Mouse (Mus musculus) cerebellum, adult 11 months (tissue): Measurements from ENCODE around the gene H2-Q10.
"Not testable (repeated sequence)": the region's sequence is repeated elsewhere in the genome, so short reads cannot be mapped to it uniquely, and the experiment has no call there.

Experiments
- DNase-seq: peaks from one replicate; pipeline ENCODE4 v3.0.0; 2022

The H2-Q10 gene

DNA sequence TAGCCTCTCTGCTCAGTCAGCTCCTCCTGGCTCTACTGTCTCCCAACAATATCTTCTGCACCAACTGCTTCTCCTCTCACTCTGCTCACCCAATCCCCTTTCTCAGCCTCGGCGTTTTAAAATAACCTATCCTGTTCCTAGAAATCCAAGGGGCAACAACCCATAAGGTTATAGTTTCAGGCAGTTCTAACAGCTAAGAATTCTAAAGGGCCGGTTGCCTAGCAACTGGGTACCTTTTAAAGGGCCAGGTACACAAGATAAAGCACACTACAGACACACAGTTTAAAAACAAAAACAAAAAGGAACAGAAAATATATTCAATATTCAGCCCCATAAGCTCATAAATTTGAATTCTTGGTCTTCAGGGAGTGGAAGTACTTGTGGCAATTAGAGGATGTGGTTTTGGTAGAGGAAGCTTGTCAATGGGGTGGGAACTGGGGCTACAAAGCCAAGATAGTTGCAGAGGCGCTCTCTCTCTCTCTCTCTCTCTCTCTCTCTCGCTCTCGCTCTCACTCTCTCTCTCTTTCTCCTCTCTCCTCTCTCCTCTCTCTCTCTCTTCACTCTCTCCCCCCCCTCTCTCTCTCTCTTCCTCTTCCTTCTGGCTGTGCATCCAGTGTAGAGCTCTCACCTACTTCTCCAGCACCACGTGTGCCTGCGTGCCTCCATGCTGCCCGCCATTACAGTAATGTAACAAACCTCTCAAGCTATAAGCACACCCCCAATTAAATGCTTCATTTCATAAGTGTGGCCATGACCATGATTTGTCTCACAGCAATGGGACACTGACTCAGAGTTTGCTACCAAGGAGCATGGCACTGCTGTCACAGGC, 9.2 kb upstream of the H2-Q10 start:
- not testable (repeated sequence) for DNase-seq

DNA sequence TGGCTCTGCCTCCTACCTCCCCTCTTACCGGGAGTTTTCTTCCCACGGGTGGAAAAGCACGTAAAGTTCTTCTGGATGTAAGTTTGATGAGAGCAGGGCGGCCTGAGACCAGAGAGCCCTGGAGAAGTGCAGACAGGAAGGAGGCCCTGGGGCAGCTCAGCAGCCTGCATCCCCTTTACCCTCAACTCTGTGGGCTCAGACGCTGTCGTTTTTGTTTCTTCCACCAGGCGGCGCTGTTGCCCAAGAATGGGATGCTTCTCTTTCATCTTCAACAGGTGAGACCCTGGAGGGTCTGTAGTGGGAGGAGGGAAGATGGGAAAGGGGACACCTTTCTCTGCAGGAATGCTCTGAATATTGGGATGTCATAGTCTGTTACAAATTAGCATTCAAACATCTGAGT, 4.2 kb upstream of the H2-Q10 start:
- DNase-seq = not testable (repeated sequence)

DNA sequence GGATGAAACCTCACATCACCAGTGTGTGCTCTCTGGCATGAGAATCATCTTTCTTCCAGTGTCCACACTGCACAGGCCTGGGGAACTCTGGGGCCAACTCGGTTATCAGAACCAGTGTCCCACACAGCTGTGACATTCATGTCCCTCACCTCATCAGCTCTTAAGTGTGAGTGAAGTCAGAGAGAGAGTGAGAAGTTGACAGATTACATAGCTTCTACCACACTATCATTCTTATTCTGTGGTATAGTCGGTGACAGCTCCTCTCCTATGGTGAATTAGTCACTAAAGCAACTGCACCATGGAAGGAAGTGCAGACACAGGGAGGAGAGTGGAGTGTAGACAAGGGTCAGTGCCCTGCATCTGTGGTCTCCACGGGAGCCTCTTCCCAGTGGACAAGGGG, 953 bp upstream of the H2-Q10 start:
- DNase-seq = not testable (repeated sequence)

DNA sequence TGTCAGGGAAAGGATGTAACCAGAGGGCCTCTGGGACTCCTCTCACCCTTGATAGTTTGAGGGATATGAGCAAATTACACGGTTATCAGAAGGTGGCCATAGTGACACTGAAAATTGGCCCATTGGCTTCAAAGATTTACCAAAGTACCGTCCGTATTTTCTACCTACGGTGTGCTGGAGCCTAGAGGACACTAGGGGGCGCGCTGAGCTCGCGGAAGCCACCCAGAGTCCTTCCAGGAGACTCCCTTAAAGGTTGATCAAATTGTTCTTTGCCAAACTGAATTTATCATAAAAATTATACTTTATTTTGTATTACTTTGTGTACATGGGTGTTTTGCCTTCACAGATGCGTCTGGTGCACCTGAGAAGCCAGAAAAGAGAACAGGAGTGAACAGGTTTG, 14.2 kb downstream of the H2-Q10 start:
- peak; percentile 31 for DNase-seq

DNA sequence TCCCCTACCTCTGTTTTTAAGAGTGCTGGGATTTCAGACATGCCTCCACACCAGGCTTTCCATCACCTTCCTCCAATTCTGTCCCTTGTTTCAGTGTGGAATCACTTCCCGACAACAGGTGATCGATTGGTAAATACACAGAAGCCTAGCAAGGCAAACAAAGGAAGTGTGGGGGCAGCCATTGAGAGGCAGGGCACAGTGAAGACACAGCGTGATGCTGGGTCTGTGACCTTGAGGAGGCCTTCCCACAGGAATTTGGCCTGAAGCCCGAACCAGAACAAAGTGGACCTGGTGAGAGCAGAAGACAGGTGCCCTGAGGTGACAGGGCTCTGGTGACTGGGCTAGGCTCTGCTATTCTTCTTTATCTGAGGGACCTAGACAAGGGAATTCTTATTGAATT, 15.8 kb downstream of the H2-Q10 start:
- DNase-seq = no peak

DNA sequence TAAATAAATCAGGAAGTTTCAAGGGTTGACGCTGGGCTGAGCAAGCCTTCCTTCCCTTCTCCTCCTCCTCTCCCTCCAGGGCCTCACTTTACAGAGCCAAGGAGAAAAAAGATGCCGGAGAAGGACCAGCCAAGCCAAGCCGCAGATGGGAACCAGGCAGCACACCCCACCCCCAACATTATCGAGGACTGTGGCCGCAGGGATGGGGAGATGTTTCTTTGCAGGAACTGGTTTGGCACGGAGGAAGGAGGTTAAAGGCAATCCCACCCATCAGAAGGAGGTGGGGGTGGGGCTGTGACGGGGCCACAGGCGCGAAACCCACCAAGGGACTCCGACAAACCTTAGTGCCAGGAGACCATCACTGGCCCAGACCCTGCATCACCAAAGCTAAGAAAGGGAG, 16.8 kb downstream of the H2-Q10 start:
- no peak for DNase-seq

DNA sequence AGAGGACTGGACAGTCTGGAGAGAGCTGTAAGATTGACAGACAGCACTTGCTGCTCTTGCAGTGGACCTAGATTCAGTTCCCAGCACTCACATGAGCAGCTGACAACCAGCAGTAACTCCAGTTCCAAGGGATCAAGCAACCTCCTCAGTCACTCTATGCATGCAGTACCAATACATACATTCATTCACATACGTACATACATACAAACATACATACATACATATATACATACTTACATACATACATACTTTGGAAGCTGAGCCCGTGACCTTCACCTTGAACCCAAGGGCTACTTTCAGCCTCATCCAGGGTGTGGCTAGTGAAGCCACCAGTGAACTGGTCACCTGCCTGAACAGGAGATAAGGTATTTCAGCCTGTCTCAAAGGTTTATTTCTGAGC, 18.2 kb downstream of the H2-Q10 start:
- no peak for DNase-seq

DNA sequence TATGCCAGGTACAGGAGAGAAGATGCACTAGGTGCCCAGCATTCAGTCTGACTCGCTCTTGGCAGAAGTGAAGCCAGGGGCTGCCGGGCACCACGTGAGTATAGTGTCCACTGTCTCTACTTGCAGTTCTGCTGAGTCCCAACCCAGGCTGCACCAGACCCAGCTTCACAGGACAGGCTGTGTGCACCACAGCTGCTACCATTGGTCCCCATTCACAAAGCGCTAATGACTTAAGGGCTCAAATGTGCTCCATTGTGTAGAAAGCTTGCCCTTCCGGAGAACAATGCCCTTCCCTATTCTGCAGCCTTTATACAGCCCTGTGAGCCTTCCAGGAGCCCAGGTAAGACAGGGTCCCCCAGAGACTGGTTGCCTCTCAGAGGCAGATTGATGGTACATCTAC, 20.4 kb downstream of the H2-Q10 start:
- DNase-seq = no peak

DNA sequence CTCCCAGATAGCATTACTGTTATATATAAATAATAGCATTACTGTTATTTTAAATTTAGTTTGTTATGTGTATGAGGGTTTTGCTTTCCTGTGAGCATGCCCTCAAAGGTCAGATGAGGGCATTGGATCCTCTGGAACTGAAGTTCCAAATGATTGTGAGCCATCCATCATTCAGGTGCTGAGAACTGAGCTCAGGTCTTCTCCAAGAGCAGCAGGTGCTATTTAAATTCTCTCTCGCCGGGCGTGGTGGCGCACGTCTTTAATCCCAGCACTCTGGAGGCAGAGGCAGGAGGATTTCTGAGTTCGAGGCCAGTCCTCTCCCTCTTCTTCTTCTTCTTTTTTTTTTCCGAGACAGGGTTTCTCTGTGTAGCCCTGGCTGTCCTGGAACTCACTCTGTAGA, 27.2 kb downstream of the H2-Q10 start:
- no peak for DNase-seq

DNA sequence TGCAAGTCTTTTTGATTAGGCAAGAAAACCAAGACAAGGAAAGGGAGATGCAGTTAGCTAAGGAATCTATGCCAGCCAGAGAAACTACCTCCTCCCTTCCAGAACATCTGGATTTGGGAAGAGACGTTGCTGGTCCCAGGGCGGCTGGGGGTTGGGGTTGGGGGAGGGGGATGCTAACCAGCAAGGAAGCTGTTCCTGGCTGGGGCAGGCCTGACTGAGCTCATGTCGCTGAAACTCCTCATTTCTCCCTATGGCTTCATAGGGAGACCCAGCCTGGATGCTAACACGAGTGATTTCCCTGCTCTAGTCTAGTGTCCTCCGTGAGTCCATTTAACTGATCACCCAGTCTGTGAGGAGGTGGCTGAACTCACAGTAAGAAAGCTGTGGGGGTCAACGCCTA, 32.3 kb downstream of the H2-Q10 start:
- DNase-seq = no peak

DNA sequence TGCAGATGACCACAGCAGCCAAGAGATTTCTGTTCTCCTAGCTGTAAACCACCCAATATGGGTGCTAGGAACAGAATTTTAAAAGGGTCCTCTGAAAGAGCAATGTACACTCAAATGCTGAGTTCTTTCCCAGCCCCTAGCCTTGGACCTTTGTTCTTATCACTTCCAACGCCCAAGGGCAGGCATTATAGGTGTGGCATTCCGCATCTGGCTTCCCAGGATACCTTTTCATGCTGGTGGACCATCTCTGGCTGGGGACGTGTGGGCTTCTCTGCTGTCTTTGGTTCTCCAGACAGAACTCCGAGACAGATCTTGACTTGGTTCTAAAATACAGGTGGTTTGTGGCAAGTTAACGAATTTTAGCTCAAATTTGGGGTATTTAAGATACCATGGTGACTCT, 32.9 kb downstream of the H2-Q10 start:
- DNase-seq = no peak

DNA sequence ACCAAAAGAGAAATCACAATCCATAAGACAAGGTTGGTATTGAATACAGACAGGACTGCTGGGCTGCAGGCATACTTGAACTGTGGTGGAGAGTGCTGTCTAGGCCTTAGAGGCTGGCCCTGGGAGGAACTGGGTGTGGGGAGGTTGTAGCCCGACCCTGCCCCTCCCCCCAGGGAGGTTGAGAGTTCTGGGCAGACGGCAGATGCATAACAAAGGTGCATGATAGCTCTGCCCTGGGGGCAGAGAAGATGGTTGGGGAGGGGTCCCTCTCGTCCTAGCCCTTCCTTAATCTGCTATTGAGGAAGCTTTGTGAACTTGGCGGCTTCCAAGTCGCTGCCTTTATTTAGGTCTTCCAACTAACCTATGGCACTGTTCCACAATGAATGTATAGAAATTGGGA, 34.0 kb downstream of the H2-Q10 start:
- no peak for DNase-seq

DNA sequence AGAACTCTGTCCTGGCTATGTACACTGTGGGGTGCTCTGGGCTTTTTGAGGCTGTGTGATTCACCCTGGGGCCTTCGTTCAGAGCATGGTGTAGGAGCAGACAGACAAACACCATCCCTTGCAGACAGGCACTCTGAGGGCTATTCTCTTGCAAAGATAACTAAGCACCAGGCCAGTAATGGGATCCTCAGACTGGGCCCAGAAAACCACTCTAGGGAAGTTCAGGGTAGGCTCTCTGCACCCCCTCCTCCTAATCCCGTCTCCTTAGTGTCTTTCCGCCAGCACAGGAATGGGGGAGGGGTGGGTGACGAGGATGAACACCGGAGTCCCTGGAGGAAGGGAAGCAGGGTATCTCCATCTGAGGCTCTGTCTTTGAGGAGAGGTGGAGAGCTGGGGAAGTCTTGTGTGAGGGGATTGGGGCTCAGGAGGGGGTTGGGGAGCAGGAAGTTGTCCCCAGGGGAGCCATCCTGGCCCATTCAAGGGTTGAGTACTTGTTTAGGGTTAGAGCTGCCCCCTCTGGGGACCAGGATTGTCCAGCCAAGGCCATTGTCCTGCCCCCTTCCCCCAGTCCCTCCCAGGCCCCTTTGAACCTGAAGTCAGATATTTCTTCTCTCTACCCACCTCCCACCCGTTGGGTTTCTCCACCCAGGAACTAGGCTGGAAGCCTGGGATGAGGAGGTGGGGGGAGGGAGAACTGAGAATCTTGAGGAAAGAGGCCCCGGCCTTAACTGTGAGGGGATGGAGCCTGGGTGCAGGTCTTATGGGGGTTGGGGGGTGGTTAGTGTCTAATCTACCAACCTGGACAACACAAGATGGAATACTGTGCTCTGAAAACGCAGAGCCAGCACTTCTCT, 35.0 kb downstream of the H2-Q10 start:
- DNase-seq = no peak

DNA sequence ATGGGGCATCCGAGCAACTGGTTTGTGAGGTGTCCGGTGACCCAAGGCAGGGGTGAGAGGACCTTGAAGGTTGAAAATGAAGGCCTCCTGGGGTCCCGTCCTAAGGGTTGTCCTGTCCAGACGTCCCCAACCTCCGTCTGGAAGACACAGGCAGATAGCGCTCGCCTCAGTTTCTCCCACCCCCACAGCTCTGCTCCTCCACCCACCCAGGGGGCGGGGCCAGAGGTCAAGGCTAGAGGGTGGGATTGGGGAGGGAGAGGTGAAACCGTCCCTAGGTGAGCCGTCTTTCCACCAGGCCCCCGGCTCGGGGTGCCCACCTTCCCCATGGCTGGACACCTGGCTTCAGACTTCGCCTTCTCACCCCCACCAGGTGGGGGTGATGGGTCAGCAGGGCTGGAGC, 35.9 kb downstream of the H2-Q10 start, which contains the start of gene Pou5f1:
Gene Pou5f1, plus strand, starts transcription at position 243 of the 400 bp plus-strand sequence.
- no peak for DNase-seq

DNA sequence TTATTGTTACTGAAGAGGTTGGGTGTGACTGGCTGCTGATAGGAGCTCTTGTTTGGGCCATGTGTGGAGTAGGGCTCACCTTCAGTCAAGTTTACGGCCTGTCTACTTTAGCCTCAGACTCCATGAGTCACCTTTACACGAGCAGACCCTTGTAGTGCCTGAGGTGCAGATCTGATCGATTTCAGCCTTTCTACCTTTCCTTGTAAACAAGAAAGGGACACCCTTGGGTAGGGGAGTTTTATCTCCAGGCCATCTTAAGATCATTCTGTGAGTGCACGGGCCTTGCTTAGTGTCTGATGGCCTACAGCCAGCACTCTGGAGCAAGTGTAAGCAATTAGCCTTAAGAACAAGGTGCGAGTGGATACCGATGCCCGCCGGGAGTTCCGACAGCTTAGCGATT, 37.0 kb downstream of the H2-Q10 start:
- no peak for DNase-seq

DNA sequence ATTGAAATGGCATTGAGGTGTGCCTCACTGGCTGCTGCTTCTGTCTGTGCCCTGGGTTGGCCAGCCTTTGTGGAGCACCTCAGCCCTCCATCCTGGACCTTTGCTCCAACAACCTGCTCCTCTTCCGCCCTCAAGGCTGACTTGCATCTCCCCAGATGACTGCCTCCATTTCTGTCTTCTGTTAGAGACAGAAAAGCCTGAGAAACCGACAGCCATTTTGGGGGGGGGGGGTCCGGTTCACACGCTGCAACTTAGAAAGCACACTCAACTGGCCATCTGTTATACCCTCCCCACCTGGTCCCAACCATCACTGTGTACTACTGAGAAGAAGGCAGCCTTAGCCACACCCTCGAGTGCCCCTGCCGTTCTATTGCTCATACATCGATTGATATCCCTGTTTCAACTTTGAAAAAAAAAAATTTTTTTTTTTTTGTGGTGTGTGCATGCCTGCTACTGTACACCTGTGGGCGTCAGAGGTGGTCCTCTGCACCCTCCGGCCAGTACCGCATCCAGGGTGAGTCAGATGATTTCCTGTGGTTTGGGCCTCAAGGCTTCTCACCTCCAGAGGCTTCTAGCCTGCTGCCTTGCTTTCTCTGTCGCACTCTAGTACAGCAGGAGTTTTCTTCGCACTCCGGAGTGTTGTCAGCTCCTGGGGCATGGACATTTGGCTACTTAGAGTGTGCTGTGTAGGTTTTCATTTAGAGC, 37.8 kb downstream of the H2-Q10 start:
- DNase-seq = no peak

DNA sequence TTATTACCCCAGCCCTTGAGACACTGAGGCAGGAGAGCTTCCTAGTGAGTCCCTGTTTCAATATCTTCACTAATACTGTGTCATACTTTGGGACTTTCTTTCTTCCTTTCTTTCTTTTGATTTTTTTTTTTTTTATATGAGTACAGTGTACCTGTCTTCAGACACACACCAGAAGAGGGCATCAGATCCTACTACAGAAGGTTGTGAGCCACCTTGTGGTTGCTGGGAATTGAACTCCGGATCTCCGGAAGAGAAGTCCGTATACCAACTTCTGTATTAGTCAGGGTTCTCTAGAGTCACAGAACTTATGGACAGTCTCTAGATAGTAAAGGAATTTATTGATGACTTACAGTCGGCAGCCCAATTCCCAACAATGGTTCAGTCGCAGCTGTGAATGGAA, 38.4 kb downstream of the H2-Q10 start:
- DNase-seq = not testable (repeated sequence)

DNA sequence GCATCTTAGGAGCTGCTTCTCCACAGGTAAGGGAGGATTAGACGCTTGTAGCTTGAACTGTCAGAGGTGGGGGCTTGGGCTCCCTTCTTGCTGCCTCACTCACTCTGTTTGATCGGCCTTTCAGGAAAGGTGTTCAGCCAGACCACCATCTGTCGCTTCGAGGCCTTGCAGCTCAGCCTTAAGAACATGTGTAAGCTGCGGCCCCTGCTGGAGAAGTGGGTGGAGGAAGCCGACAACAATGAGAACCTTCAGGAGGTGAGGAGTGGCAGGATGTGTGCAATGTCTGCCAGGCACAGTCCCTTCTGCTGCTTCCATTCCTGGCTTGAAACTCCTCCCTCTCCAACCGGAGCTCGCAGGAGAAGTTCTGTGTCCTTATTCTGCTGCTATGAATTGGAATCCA, 39.4 kb downstream of the H2-Q10 start:
- DNase-seq = no peak

DNA sequence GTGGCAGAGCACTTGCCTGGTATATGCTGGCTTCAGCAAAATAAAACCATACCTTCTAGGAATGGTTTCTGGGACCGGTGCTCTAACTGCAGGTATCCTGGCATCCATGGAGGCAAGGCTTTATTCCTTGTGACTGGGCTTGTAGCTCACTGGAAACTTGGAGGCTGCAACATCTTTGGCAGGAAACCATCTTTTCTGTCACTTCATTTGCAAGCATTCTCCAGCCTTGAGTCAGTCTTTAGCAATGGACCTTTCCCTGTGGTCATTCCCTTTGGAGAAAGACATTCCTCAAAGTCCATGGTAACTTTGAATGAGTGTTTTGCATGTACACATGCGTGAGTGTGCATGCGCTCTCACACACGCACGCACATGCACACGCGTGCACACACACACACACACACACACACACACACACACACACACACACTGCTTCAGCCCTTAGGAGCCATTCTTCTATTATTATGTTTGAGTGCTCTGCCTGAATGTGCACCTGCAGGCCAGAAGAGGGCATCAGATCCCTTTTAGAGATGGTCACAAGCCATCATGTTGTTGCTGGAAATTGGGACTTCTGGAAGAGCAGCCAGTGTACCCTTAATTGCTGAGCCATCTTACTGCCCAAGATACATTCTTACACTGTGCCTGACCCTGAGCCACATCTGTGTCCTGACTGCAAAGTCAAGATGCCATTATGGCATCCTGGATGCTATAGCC, 43.2 kb downstream of the H2-Q10 start:
- DNase-seq = no peak

DNA sequence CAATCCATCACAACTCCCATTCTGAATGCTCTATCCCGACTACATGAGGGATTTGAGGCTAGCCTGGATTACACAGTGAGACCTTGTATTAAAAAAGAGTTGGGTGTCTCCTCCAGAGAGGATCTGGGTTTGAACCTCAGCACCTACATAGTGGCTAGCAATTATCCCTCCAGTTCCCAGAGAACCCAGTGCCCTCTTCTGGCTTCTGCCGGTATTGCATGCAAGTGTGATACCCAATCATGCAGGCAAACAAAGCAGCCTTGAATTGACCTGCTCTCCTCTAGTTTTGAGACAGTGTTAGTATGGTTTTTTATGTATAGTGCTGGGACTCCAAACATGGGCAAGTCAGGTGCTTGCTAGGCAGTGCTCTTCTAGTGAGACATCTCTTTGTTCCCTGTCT, 44.0 kb downstream of the H2-Q10 start:
- peak; percentile 34 for DNase-seq

DNA sequence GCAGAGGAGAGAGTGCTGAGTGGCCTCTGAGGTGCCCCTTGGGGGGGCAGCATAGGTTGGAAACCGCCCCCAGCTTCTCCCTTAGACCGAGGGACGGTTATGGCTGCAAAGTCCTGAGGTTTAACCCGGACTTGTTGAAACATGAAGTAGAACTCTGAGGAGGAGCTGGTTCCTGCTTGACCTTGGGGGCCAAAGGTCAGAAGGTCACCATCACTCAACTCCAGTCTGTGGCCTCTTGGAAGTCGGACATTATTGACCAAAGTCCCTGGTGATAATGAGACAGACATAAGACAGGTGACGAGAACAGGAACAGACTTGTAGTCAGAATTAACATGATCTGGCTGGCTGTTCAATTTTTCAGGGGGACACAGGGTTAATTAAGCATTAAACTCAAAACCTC, 44.9 kb downstream of the H2-Q10 start:
- DNase-seq = no peak

DNA sequence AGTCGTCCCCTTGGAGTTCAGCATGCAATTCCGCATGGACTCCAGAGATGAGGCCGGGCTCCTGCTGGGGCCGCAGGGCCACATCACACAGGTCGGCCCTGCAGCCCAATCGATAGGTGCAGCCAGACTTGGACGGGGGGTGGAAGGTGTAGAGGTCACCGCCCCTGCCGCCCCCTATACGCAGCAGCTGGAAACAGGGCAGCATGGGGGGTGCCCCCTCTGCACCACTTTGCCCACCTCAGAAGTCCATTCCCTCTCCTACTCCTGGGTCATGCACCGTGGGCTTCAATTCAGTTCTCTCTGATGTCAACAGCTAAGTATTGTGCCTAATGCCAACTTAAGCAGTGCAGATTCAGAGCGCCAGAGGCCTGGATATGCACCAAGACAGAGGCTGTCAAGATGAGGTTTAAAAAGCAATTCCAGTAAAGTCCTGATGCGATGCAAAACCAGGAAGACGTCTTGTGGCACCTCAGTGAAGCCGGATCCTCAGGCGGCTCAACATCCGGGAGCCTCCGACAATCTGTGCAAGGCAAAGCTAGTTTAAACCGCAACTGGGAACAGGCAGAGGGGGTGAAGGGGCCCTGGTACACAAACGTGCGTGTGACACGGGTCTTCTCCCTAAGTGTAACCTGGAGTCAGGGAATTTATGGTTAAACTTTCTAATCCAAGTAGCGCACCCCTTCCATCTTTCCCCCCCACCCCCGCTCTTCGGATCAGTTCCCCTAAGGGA, 46.2 kb downstream of the H2-Q10 start:
- DNase-seq = peak; percentile 15
